Mouse (Mus musculus) cerebellum, adult 18-20 months (tissue): Measurements from ENCODE around the gene C1galt1c1.
A peak's percentile ranks its signal among the peaks of the same experiment; 100 is the strongest.

Experiments
- DNase-seq, 2 experiments: peaks; one replicate each; pipeline ENCODE4 v3.0.0; 2021

Gene C1galt1c1

GRCm38 (mm10) chrX:38634801-38635637 is at the start of gene C1galt1c1:
Gene C1galt1c1 (minus strand): TSS chrX:38635087.
- peak; percentile 89 to 93 for DNase-seq

GRCm38 (mm10) chrX:38681972-38682371 is 47.1 kb upstream of the C1galt1c1 start:
- no peak for DNase-seq

- no peak for DNase-seq
Observed at GRCm38 (mm10) chrX:38669111-38669903, 34.4 kb upstream of the C1galt1c1 start.

- DNase-seq, result no peak
Observed at GRCm38 (mm10) chrX:38656206-38656883, 21.5 kb upstream of the C1galt1c1 start.

- DNase-seq, result no peak
Observed at GRCm38 (mm10) chrX:38654681-38655080, 19.8 kb upstream of the C1galt1c1 start.

GRCm38 (mm10) chrX:38653181-38653580 is 18.3 kb upstream of the C1galt1c1 start:
- DNase-seq, result no peak

GRCm38 (mm10) chrX:38651167-38651566 is 16.3 kb upstream of the C1galt1c1 start:
- no peak for DNase-seq

- DNase-seq, result no peak
Observed at GRCm38 (mm10) chrX:38650404-38651039, 15.6 kb upstream of the C1galt1c1 start.

- no peak for DNase-seq
Observed at GRCm38 (mm10) chrX:38642183-38642582, 7.3 kb upstream of the C1galt1c1 start.

- DNase-seq, result no peak
Observed at GRCm38 (mm10) chrX:38641435-38641834, 6.5 kb upstream of the C1galt1c1 start.

GRCm38 (mm10) chrX:38635638-38635931 is 698 bp upstream of the C1galt1c1 start:
- DNase-seq, result no peak

- peak; percentile 22 to 32 for DNase-seq
Observed at GRCm38 (mm10) chrX:38600995-38601369, 33.9 kb downstream of the C1galt1c1 start.

- peak; percentile 69 to 74 for DNase-seq
Observed at GRCm38 (mm10) chrX:38600177-38600994, 34.5 kb downstream of the C1galt1c1 start, which contains the start of gene Mcts1. Gene Mcts1 (plus strand): TSS chrX:38600578.

GRCm38 (mm10) chrX:38593180-38593889 is 41.6 kb downstream of the C1galt1c1 start:
- DNase-seq, result no peak

- no peak for DNase-seq
Observed at GRCm38 (mm10) chrX:38591749-38592148, 43.1 kb downstream of the C1galt1c1 start.

GRCm38 (mm10) chrX:38589827-38590226 is 45.1 kb downstream of the C1galt1c1 start:
- no peak for DNase-seq

- no peak for DNase-seq
Observed at GRCm38 (mm10) chrX:38583261-38583660, 51.6 kb downstream of the C1galt1c1 start.

GRCm38 (mm10) chrX:38581140-38581539 is 53.7 kb downstream of the C1galt1c1 start:
- no peak for DNase-seq
